In genomic region chr9:63717474-63718005, GRCm38 (mm10) we compare ENCODE assay signal across 13 mouse cellular contexts. TPM values are rescaled to one million over a fixed set of nuclear protein-coding genes. Genes with fewer than 3 reads are reported as not detected.
DNase-seq lines count a peak whose midpoint lies in the region; ATAC-seq lines count a peak whose summit lies in the region.
"Had no signal": no experiment of that assay in that cellular context is flagged by ENCODE, and none has a peak within 500 bp of the region (broad histone marks: within the 10 kb centered on the region; RNA-seq: fewer than 3 reads in every experiment).

No protein-coding gene starts in this region.

- intact Hi-C loops in heart, postnatal 14 days (cut with DNase I) = no loop called here

- no peak for ATAC-seq in forebrain, embryonic 16.5 days
- ATAC-seq in heart, embryonic 16.5 days (replicated peaks; ENCODE audit: extremely low read depth, insufficient read depth, low FRiP score) = no peak
- ATAC-seq in limb, embryonic 12.5 days (ENCODE audit: insufficient number of reproducible peaks, insufficient read depth, low FRiP score, low TSS enrichment, low read depth) = no peak
- ATAC-seq in megakaryocyte, adult 5-6 weeks (ENCODE audit: poor library complexity, severe bottlenecking) = no peak

- H3K9me3 ChIP-seq in forebrain, embryonic 10.5 days = no peaks in the 10 kb centered on the region
- H3K9me3 ChIP-seq in forebrain, embryonic 16.5 days (ENCODE audit: control insufficient read depth, low read length) = no peaks in the 10 kb centered on the region
- no peaks in the 10 kb centered on the region for H3K9me3 ChIP-seq in heart, embryonic 16.5 days (replicated peaks; ENCODE audit: control insufficient read depth, low read length)
- H3K9me3 ChIP-seq in limb, embryonic 12.5 days = no peaks in the 10 kb centered on the region
- no peaks in the 10 kb centered on the region for H3K9me3 ChIP-seq in limb, embryonic 10.5 days (replicated peaks)
- H3K9me3 ChIP-seq in megakaryocyte, embryonic 14.5 days = no peaks in the 10 kb centered on the region
- H3K9me3 ChIP-seq: embryonic facial prominence, embryonic 15.5 days had no signal

- no peaks in the 10 kb centered on the region for H3K27me3 ChIP-seq in forebrain, embryonic 10.5 days (ENCODE audit: poor library complexity, severe bottlenecking)
- no peaks in the 10 kb centered on the region for H3K27me3 ChIP-seq in forebrain, embryonic 16.5 days (replicated peaks; ENCODE audit: control insufficient read depth, insufficient read depth, low read length)
- no peaks in the 10 kb centered on the region for H3K27me3 ChIP-seq in heart, embryonic 16.5 days (ENCODE audit: control insufficient read depth, insufficient read depth, low read length)
- no peaks in the 10 kb centered on the region for H3K27me3 ChIP-seq in limb, embryonic 12.5 days
- H3K27me3 ChIP-seq in limb, embryonic 10.5 days (ENCODE audit: low read depth, poor library complexity, severe bottlenecking) = no peaks in the 10 kb centered on the region
- no peaks in the 10 kb centered on the region for H3K27me3 ChIP-seq in megakaryocyte, embryonic 14.5 days (replicated peaks)
- H3K27me3 ChIP-seq: embryonic facial prominence, embryonic 15.5 days had no signal

- peak overlapping the region; percentile 35; the same call in 1 of the 2 replicates for H3K27ac ChIP-seq in forebrain, embryonic 10.5 days
- H3K27ac ChIP-seq in forebrain, embryonic 16.5 days (ENCODE audit: low read length) = no peak overlapping the region
- peak overlapping the region; percentile 63 for H3K27ac ChIP-seq in heart, embryonic 16.5 days (ENCODE audit: low read length)
- H3K27ac ChIP-seq in limb, embryonic 12.5 days = peak overlapping the region; percentile 35; the same call in 1 of the 2 replicates
- H3K27ac ChIP-seq in limb, embryonic 10.5 days = no peak overlapping the region
- H3K27ac ChIP-seq: embryonic facial prominence, embryonic 15.5 days had no signal

- no peak overlapping the region for H3K4me2 ChIP-seq in forebrain, embryonic 16.5 days (ENCODE audit: low read length)
- no peak overlapping the region for H3K4me2 ChIP-seq in heart, embryonic 16.5 days (ENCODE audit: low read depth, low read length)
- no peak overlapping the region for H3K4me2 ChIP-seq in limb, embryonic 12.5 days
- H3K4me2 ChIP-seq: embryonic facial prominence, embryonic 15.5 days; liver, embryonic 11.5 days had no signal

- H3K4me3 ChIP-seq in forebrain, embryonic 10.5 days = no peak overlapping the region
- no peak overlapping the region for H3K4me3 ChIP-seq in forebrain, embryonic 16.5 days (replicated peaks; ENCODE audit: low read length)
- no peak overlapping the region for H3K4me3 ChIP-seq in heart, embryonic 16.5 days (ENCODE audit: low read length)
- no peak overlapping the region for H3K4me3 ChIP-seq in limb, embryonic 12.5 days (replicated peaks)
- no peak overlapping the region for H3K4me3 ChIP-seq in limb, embryonic 10.5 days
- H3K4me3 ChIP-seq in megakaryocyte, embryonic 14.5 days (replicated peaks) = peak overlapping the region; percentile 74
- H3K4me3 ChIP-seq: embryonic facial prominence, embryonic 15.5 days had no signal

- 90% methylated on average over 3 of the region's 3 CpGs for WGBS in forebrain, embryonic 10.5 days
- WGBS in forebrain, embryonic 16.5 days = 88% methylated on average over 3 of the region's 3 CpGs
- WGBS in heart, embryonic 16.5 days = 22% methylated on average over 3 of the region's 3 CpGs
- 72% methylated on average over 3 of the region's 3 CpGs for WGBS in limb, embryonic 12.5 days
- WGBS in limb, embryonic 10.5 days = 77% methylated on average over 3 of the region's 3 CpGs

- H3K4me1 ChIP-seq in forebrain, embryonic 10.5 days = peaks cover 80% of the 10 kb centered on the region
- H3K4me1 ChIP-seq in forebrain, embryonic 16.5 days (replicated peaks; ENCODE audit: control insufficient read depth, insufficient read depth, low read length) = peaks cover 12% of the 10 kb centered on the region
- H3K4me1 ChIP-seq in heart, embryonic 16.5 days (ENCODE audit: control insufficient read depth, insufficient read depth, low read length) = peaks cover 81% of the 10 kb centered on the region
- H3K4me1 ChIP-seq in limb, embryonic 12.5 days (replicated peaks) = peaks cover 32% of the 10 kb centered on the region
- peaks cover 85% of the 10 kb centered on the region for H3K4me1 ChIP-seq in limb, embryonic 10.5 days
- H3K4me1 ChIP-seq in megakaryocyte, embryonic 14.5 days = peaks cover 100% of the 10 kb centered on the region

- H3K36me3 ChIP-seq in forebrain, embryonic 10.5 days (replicated peaks) = peaks cover 40% of the 10 kb centered on the region
- H3K36me3 ChIP-seq in forebrain, embryonic 16.5 days (ENCODE audit: control insufficient read depth, insufficient read depth) = no peaks in the 10 kb centered on the region
- H3K36me3 ChIP-seq in heart, embryonic 16.5 days (ENCODE audit: control insufficient read depth, insufficient read depth) = no peaks in the 10 kb centered on the region
- H3K36me3 ChIP-seq in limb, embryonic 12.5 days = peaks cover 3% of the 10 kb centered on the region; the same call in 1 of the 2 replicates
- peaks cover 12% of the 10 kb centered on the region; the same call in 1 of the 2 replicates for H3K36me3 ChIP-seq in limb, embryonic 10.5 days
- H3K36me3 ChIP-seq in megakaryocyte, embryonic 14.5 days (replicated peaks; ENCODE audit: low read length) = peaks cover 40% of the 10 kb centered on the region
- H3K36me3 ChIP-seq: embryonic facial prominence, embryonic 15.5 days had no signal

- H3K9ac ChIP-seq in forebrain, embryonic 16.5 days (replicated peaks; ENCODE audit: low read depth, low read length) = no peak overlapping the region
- H3K9ac ChIP-seq in heart, embryonic 16.5 days (ENCODE audit: low read length) = no peak overlapping the region
- no peak overlapping the region for H3K9ac ChIP-seq in limb, embryonic 12.5 days (replicated peaks)
- H3K9ac ChIP-seq: embryonic facial prominence, embryonic 15.5 days had no signal

- DNase-seq in forebrain, embryonic 10.5 days (ENCODE audit: extremely low spot score, low spot score) = no peak
- no peak for DNase-seq in heart, postnatal 14 days
- no peak for DNase-seq in limb, embryonic 10.5 days (ENCODE audit: low spot score)
- DNase-seq: cerebellum, postnatal 10 days; gastrocnemius, postnatal 25 days; thymus, adult 2 months had no signal

RNA-seq across cellular contexts. Expression of gene Smad3, which starts 40.3 kb away (rescaled TPM):
- polyA plus RNA-seq in forebrain, embryonic 10.5 days (2016; fragmentation: Nextera tagmentation; extraction: Ambion mirVana) = 22.1 and 25.5 TPM in 2 replicates
- polyA plus RNA-seq in forebrain, embryonic 16.5 days (2015; fragmentation: Nextera tagmentation; extraction: Ambion mirVana) = 7.4 and 7.8 TPM in 2 replicates
- 12.5 and 13.7 TPM in 2 replicates for polyA plus RNA-seq in heart, embryonic 16.5 days (2015; fragmentation: Nextera tagmentation; extraction: Ambion mirVana)
- 10 to 100 TPM; 13.2 to 14.8 TPM for total RNA-seq in heart, postnatal 14 days (2021)
- polyA plus RNA-seq in limb, embryonic 12.5 days (2016; fragmentation: Nextera tagmentation; extraction: Ambion mirVana) = 39.9 and 43.4 TPM in 2 replicates
- polyA plus RNA-seq in limb, embryonic 10.5 days (2016; fragmentation: Nextera tagmentation; extraction: Ambion mirVana) = 27.1 and 27.7 TPM in 2 replicates
- polyA plus RNA-seq in megakaryocyte, embryonic 14.5 days (2012; ENCODE audit: insufficient read depth, low replicate concordance) = 2.8 and 5.9 TPM in 2 replicates
- total RNA-seq in megakaryocyte, adult 5-6 weeks (2015) = 9.1 and 15.0 TPM in 2 replicates
- 9.7 and 12.7 TPM in 2 replicates for total RNA-seq in megakaryocyte, adult 5-6 weeks (2017)

Comparison
In these comparisons a context has a peak if more than half of its experiments do, and no peak if none do; other contexts are left out.
1. H3K27ac ChIP-seq: peak in forebrain, embryonic 10.5 days (single experiment), heart, embryonic 16.5 days (single experiment) and limb, embryonic 12.5 days (single experiment); none in forebrain, embryonic 16.5 days (single experiment) and limb, embryonic 10.5 days (single experiment).